Mouse (Mus musculus) heart, embryonic 12.5 days (tissue): Measurements from ENCODE around the gene Npnt. TPM values are rescaled to one million over a fixed set of nuclear protein-coding genes. Genes with fewer than 3 reads are reported as not detected.
A peak's percentile ranks its signal among the peaks of the same experiment; 100 is the strongest.

Experiments
- ATAC-seq: fragments of 200-750 bp; cut with Nextera tagmentation; 2 replicates; pipeline ENCODE4 v1.8.0; 2017; ENCODE audit warnings: moderate TSS enrichment, moderate library complexity; ENCODE audit not compliant: insufficient number of reproducible peaks, low FRiP score
- H3K27ac ChIP-seq: fragments of 300-500 bp; sonication (generic); 2 replicates; pipeline ENCODE4 v1.5.1; 2016; ENCODE audit warnings: mild to moderate bottlenecking, moderate library complexity; ENCODE audit not compliant: poor library complexity, severe bottlenecking
- H3K27me3 ChIP-seq: fragments of 300-500 bp; sonication (generic); replicated peaks from 2 replicates; pipeline ENCODE4 v1.6.1; 2016; ENCODE audit warnings: mild to moderate bottlenecking, moderate library complexity
- H3K36me3 ChIP-seq: fragments of 300-500 bp; sonication (generic); 2 replicates; pipeline ENCODE4 v1.6.1; 2016; ENCODE audit warnings: mild to moderate bottlenecking, moderate library complexity
- H3K4me1 ChIP-seq: fragments of 300-500 bp; sonication (generic); replicated peaks from 2 replicates; pipeline ENCODE4 v1.6.1; 2016; ENCODE audit warnings: mild to moderate bottlenecking
- H3K4me2 ChIP-seq: fragments of 300-500 bp; sonication (generic); 2 replicates; pipeline ENCODE4 v1.6.1; 2016; ENCODE audit warnings: mild to moderate bottlenecking, moderate library complexity
- H3K4me3 ChIP-seq: fragments of 300-500 bp; sonication (generic); 2 replicates; pipeline ENCODE4 v1.5.1; 2016; ENCODE audit warnings: mild to moderate bottlenecking
- H3K9ac ChIP-seq: fragments of 300-500 bp; sonication (generic); 2 replicates; pipeline ENCODE4 v1.6.1; 2016; ENCODE audit warnings: mild to moderate bottlenecking, moderate library complexity
- H3K9me3 ChIP-seq: fragments of 300-500 bp; sonication (generic); replicated peaks from 2 replicates; pipeline ENCODE4 v1.6.1; 2016; ENCODE audit warnings: mild to moderate bottlenecking, moderate library complexity
- WGBS: fragments of 180-500 bp; shearing (Covaris S2); methylation state at CpG from one replicate; pipeline ENCODE4 v1.1.7; 2016; 5-methylcytosine and 5-hydroxymethylcytosine counted together
- polyA plus RNA-seq: library from polyadenylated mRNA; unstranded; fragments of >200 nt; fragmentation: Nextera tagmentation; extraction: Ambion mirVana; gene quantifications from 2 replicates; pipeline ENCODE4 v1.2.1, GENCODE M21; 2016

Gene Npnt
- polyA plus RNA-seq, 1 experiment from 2014 or later, result 23.7 TPM

DNA sequence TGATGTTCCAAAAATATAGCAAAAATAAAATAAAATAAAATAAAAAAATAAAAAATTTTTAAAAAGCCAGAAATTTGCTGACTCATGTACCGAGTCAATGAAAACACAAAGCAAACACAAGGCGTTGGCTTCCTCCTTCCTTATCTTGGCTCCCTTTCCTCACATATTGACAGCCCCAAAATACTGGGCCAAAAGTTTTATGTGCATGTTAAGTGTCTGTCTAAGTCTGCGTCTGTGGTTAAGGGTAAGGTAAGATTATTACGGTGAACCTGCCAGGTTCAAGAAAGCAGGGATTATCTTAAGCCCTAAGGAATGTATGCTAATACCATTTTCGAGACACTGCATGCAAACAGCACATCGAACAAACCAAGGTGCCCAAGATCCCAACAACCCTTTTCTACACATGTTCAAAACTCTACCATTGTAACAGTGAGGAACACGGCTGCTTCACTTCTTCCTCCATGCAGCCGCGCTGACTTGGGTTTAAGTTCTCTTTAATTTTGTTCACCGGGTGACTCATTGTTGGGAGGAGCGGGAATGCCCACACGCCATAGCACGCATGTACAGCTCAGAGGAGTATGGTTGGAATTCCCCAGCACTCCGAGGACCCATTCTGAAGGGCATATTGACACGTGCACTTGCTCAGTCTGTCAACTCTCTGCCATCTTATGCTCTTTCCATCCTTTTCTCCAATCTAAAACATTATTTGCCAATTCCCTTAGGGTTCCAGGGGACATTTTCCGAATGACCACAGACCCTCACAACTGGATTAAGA, 62.8 kb downstream of the Npnt start:
- H3K36me3 ChIP-seq, result no peaks in the 10 kb centered on the region
- H3K27me3 ChIP-seq, result no peaks in the 10 kb centered on the region
- WGBS, result 79% methylated on average over 16 of the region's 16 CpGs
- no peak overlapping the region for H3K4me2 ChIP-seq
- H3K27ac ChIP-seq, result no peak overlapping the region
- no peak overlapping the region for H3K9ac ChIP-seq
- H3K4me1 ChIP-seq, result peaks cover 3% of the 10 kb centered on the region
- no peak overlapping the region for H3K4me3 ChIP-seq
- H3K9me3 ChIP-seq, result no peaks in the 10 kb centered on the region
- ATAC-seq, result no peak

DNA sequence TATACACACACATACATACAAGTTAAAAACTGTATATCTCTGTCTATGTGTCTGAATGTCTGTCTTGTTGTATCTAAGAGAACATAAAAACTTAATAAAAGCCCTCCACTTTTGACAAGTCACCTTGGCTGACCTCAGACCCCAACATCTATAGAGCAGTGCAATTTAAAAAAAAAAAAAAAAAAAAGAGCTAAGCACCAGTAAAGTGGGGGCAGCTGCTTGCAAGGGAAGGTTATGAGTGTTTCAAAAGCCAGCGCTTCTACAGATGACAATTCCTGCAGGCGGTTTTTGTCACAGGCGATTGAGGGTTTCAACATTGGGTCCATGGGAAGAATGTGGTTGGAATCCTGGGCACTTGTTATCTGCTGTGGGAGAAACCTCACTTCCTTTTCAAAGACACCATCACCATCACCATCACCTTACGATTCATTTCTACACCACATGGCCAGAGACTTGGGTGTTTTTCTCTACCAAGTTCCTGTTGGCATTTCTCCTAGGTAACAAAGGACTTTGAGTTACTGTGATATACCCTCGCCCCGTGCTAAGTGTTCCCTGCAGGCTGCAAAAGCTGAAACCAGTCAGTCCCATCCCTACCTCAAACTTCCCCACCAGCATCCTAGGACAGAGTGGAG, 63.6 kb downstream of the Npnt start:
- ATAC-seq, result no peak
- Histone ChIP-seq H3K27me3 (no peaks in the 10 kb centered on the region), H3K9me3 (no peaks in the 10 kb centered on the region), H3K4me2 (no peak overlapping the region), H3K9ac (no peak overlapping the region), H3K27ac (no peak overlapping the region), H3K4me1 (peaks cover 3% of the 10 kb centered on the region), H3K4me3 (no peak overlapping the region), H3K36me3 (no peaks in the 10 kb centered on the region)
- 62% methylated on average over 6 of the region's 6 CpGs for WGBS

DNA sequence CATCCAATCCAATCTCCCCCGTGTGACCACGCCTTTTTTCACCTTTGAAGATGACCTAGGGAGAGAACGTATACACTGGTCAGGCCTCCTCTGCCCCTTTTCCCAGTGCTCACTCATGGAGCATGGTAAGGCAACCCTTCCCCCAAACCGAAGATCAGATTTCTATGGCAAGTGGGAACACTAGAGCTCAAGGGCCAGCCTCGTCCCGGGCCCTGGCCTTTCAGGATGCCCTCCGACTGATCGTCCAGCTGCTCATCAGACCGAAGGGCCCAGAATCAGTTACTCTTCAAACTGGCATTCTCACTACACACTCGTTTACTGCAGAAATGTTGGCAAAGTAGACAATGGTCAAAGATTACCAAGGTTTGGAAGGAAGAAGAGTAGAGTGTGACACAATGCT, 65.6 kb downstream of the Npnt start:
- Histone ChIP-seq H3K9me3 (no peaks in the 10 kb centered on the region), H3K36me3 (no peaks in the 10 kb centered on the region), H3K27ac (no peak overlapping the region), H3K4me2 (no peak overlapping the region), H3K4me3 (no peak overlapping the region), H3K27me3 (no peaks in the 10 kb centered on the region), H3K9ac (no peak overlapping the region), H3K4me1 (peaks cover 3% of the 10 kb centered on the region)
- no peak for ATAC-seq
- WGBS, result 74% methylated on average over 10 of the region's 10 CpGs

DNA sequence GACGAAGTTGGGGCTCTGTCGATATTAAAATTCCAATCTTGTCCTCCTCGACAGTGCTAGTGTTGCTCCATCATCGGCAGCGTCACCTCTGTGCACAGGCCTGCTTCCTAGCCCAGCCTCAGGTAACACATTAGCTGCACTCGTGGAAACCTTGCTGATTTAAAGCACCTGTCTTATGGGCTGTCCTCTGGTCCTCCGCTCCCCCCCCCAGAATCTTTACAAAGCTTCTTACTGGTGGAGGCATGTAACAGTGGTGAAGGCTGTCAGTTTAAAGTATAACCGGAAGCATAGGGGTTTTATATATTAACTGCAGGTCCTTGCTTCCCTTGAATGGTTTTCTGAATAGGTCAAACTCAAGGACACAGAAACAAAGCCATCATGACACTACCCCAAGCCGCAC, 66.8 kb downstream of the Npnt start:
- Histone ChIP-seq H3K4me3 (no peak overlapping the region), H3K9ac (no peak overlapping the region), H3K4me2 (no peak overlapping the region), H3K27ac (no peak overlapping the region), H3K27me3 (no peaks in the 10 kb centered on the region), H3K4me1 (peaks cover 3% of the 10 kb centered on the region), H3K36me3 (no peaks in the 10 kb centered on the region), H3K9me3 (no peaks in the 10 kb centered on the region)
- WGBS, result 84% methylated on average over 9 of the region's 9 CpGs
- ATAC-seq, result no peak

DNA sequence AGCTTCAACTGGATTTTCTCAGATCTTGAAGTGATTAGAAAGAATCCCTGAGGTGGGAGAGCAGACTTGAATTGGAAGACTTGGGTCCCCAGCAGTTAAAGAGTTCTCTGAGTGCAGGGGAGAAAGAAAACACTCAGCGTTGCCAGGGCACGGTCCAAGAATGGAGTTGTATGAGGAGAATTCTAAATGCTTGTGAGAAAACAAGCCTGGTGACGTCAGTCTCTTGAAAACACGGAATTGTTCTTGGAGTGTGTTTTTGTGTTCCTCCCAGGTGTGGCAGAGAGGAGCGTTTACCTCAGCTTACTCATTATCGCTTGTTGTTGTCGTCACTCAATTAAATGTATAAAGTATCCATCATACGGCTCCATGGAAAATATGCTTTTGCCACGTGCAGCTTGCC, 69.3 kb downstream of the Npnt start:
- H3K27me3 ChIP-seq, result no peaks in the 10 kb centered on the region
- no peak overlapping the region for H3K27ac ChIP-seq
- no peaks in the 10 kb centered on the region for H3K36me3 ChIP-seq
- no peak for ATAC-seq
- no peak overlapping the region for H3K9ac ChIP-seq
- WGBS, result 73% methylated on average over 9 of the region's 9 CpGs
- no peak overlapping the region for H3K4me3 ChIP-seq
- H3K9me3 ChIP-seq, result no peaks in the 10 kb centered on the region
- no peak overlapping the region for H3K4me2 ChIP-seq
- peaks cover 15% of the 10 kb centered on the region for H3K4me1 ChIP-seq

DNA sequence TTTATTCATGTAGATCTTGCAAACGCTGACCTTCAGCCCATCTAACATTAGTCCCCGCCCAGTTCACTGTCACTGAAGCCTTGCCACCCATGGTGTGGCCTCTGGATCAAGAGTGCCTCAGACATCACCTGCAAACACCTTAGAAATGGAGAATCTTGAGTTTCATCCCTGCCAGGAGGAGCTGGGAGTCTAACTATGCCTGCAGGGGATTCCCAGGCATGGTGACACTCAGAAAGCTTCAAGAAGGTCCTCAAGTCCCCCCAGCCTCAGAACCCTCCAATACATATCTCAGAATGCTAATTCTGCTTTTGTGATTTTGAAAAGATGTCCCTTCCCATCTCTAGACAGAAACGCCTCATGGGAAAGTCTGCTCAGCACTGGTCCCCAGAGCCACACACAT, 69.7 kb downstream of the Npnt start:
- 75% methylated on average over 3 of the region's 3 CpGs for whole genome bisulfite sequencing
- Histone ChIP-seq H3K27me3 (no peaks in the 10 kb centered on the region), H3K36me3 (no peaks in the 10 kb centered on the region), H3K4me3 (no peak overlapping the region), H3K9ac (no peak overlapping the region), H3K4me2 (no peak overlapping the region), H3K9me3 (no peaks in the 10 kb centered on the region), H3K4me1 (peaks cover 15% of the 10 kb centered on the region), H3K27ac (no peak overlapping the region)
- no peak for ATAC-seq

DNA sequence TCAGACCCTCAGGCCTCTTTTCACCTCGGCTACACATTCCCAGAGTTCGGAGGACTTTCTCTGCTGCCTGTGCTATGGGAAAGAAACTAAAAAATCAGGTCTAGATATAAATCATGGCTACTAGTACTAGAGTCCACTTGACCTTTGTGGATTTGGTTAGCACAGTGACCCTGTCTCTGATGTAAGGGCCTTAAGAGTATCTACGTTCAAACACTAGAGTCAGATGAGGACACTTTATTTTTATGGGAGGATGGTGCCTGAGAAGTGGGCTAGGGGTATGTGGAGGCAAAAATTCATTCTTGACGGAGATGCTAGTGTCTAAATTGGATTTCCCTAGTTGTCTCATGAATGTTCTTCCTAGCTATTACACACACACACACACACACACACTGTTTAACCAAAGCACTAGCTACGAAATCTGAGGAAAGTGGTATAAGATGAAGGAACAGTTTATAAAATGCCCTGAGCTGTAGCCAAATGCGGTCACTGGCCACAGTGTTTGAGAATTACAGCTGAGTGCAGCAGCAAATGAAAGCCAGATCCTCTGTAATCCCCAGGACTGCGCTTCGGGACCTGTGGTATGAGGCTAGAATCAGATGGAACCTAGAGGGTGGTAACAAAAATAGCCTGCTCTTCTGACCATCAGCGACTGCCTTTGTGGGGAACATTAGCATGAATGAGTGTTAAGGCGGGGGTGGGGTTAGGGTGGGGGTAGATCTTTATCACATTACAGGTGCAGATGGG, 73.0 kb downstream of the Npnt start:
- no peak for ATAC-seq
- Histone ChIP-seq H3K4me2 (no peak overlapping the region), H3K9me3 (no peaks in the 10 kb centered on the region), H3K4me1 (peaks cover 15% of the 10 kb centered on the region; the same call in 1 of the 2 replicates), H3K36me3 (no peaks in the 10 kb centered on the region), H3K27me3 (no peaks in the 10 kb centered on the region), H3K9ac (no peak overlapping the region), H3K27ac (peak overlapping the region; percentile 21; the same call in 1 of the 2 replicates), H3K4me3 (no peak overlapping the region)
- WGBS, result 46% methylated on average over 10 of the region's 10 CpGs

DNA sequence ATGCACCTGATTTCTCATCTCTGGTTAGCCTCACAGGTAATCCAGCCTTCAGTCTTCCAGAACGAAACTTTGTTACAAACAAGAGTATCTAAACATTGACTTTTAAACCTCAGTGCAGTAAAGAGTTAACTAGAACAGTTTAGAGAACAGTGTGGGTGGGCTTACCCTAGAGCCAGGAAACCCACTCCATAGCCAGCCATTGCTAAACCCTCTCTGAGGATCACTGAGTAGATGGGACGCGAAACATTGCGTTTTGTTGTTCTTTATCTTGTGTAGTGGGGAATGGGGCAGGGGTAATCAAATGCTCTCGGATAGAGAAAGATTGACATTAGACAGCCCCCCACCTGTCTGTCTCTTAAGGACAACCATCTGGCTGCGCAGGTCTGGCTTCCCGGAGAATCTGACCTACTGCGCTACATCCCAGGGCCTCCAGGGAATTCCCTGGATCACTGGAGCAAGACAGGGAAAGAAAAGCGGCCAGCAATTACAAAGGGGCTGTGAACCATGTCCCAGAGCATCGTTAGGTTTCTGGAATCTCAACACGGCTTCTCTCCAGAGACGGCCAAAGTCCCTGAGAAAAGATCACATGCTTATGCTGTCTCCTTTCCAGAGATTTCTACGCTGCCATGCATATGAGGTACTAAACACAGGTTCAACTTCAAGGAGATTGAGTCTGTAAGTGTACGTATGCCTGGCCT, 73.9 kb downstream of the Npnt start:
- Histone ChIP-seq H3K27me3 (no peaks in the 10 kb centered on the region), H3K27ac (no peak overlapping the region), H3K9me3 (no peaks in the 10 kb centered on the region), H3K4me2 (no peak overlapping the region), H3K4me3 (no peak overlapping the region), H3K9ac (no peak overlapping the region), H3K36me3 (no peaks in the 10 kb centered on the region), H3K4me1 (peaks cover 20% of the 10 kb centered on the region; the same call in 1 of the 2 replicates)
- no peak for ATAC-seq
- WGBS, result 60% methylated on average over 14 of the region's 14 CpGs

DNA sequence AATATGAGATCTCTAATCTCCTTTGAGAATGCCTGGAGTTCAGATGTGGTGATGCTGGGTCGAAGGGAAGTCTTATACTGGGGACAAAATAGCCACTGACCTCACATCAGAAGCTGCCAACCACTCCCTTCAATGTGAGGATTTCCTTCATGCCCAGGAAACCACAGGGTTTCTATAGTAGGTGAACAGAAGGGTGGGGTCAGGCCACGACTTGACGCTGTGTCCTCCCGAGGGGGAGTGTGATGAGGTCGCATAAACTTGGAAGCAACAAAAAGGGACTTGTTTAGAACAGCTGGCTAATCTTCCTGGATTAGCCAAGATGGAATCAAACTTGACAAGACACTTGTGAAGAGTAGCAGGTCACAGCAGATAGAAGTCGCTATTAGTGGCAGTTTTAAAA, 76.8 kb downstream of the Npnt start:
- H3K9ac ChIP-seq, result no peak overlapping the region

DNA sequence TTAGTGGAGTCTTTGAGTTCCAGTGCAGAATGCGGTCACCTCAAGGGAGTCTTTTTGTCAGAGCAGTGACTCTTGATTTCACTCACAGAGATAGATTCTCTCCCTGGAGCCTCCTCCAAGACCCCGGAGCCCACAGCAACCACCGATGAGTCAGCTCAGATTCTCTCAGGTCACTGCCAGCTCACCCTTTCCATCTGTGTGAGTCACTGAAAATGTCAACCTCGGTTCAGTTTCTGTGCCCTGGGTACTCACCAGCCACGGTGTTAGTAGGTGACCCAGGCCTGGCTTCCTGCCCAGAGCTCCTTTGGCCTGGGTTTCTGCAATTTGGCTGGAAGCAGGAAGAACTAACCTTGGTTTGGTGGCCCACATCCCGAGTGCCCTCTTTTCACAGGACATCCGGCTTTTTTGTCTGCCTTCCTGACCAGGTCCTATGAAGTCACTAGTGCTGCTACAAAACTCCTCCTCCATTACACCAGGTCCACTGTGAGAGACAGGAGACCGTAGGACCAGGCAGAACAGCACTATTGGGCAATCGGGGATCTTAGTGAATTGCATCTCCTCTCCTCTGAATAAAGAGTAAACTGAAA, 78.7 kb downstream of the Npnt start:
- no peak overlapping the region for H3K4me3 ChIP-seq
- H3K27ac ChIP-seq, result no peak overlapping the region
- no peaks in the 10 kb centered on the region for H3K9me3 ChIP-seq
- H3K4me2 ChIP-seq, result no peak overlapping the region
- peaks cover 18% of the 10 kb centered on the region for H3K4me1 ChIP-seq
- no peaks in the 10 kb centered on the region for H3K27me3 ChIP-seq
- ATAC-seq, result no peak
- H3K9ac ChIP-seq, result no peak overlapping the region
- WGBS, result 62% methylated on average over 9 of the region's 9 CpGs
- no peaks in the 10 kb centered on the region for H3K36me3 ChIP-seq

More for the DNA sequence above, 76.8 kb downstream of the Npnt start:
- no peaks in the 10 kb centered on the region for H3K36me3 ChIP-seq
- no peak overlapping the region for H3K27ac ChIP-seq
- H3K4me3 ChIP-seq, result no peak overlapping the region
- H3K9me3 ChIP-seq, result no peaks in the 10 kb centered on the region
- peaks cover 32% of the 10 kb centered on the region for H3K4me1 ChIP-seq
- no peak overlapping the region for H3K4me2 ChIP-seq
- WGBS, result 40% methylated on average over 6 of the region's 6 CpGs
- no peaks in the 10 kb centered on the region for H3K27me3 ChIP-seq
- ATAC-seq, result no peak
